In genomic region chr4:129662255-129662813, GRCm38 (mm10) we compare ENCODE assay signal across 16 mouse cellular contexts.
"Had no signal": no experiment of that assay in that cellular context is flagged by ENCODE, and none has a peak within 500 bp of the region (broad histone marks: within the 10 kb centered on the region; RNA-seq: fewer than 3 reads in every experiment).

No protein-coding gene starts in this region.

- DNase-seq: kidney, adult 18-20 months; kidney, adult 9 months; kidney, postnatal 14 days; kidney, postnatal 4 days; liver; lung, adult 2 months; lung, postnatal 14 days; lung, postnatal 4 days; midbrain, embryonic 14.5 days; thymus, adult 18-20 months; thymus, postnatal 36 days had no signal

- H3K4me3 ChIP-seq: left cerebral cortex, adult 2 months; limb, embryonic 12.5 days; liver, embryonic 12.5 days; liver, embryonic 15.5 days had no signal

- H3K27ac ChIP-seq: left cerebral cortex, adult 2 months; limb, embryonic 12.5 days; liver, embryonic 12.5 days; liver, embryonic 15.5 days; stomach, postnatal 0 days had no signal
